Mouse (Mus musculus): ENCODE measurements around the gene Olfr733. TPM values are rescaled to one million over a fixed set of nuclear protein-coding genes. Genes with fewer than 3 reads are reported as not detected.

The Olfr733 gene
- polyA plus RNA-seq (2012; rRNA removed), result not detected in 2 replicates

- H3K4me3 ChIP-seq (ENCODE audit: insufficient read depth, low read length), result no peak within 1 kb of the TSS
- no peaks in the 10 kb centered on the region for H3K4me1 ChIP-seq (ENCODE audit: control insufficient read depth, insufficient read depth, low read length)
- no peak within 1 kb of the TSS for H3K27ac ChIP-seq (ENCODE audit: insufficient read depth, low read length)
- no peak for TF ChIP-seq POLR2A (IDR thresholded peaks at IDR 0.05; ENCODE audit: extremely low read depth, insufficient read depth, low read length)
These were observed at the start of gene Olfr733 for GRCm38 (mm10) chr14:50301422-50301821. Olfr733 (minus strand) TSS chr14:50301522.

GRCm38 (mm10) chr14:50348796-50349195 lies 47.5 kb upstream of the Olfr733 start, which contains the start of gene Olfr735:
Olfr735 (minus strand) TSS chr14:50348872.
- H3K4me3 ChIP-seq (ENCODE audit: insufficient read depth, low read length), result no peak within 1 kb of the TSS
- H3K4me1 ChIP-seq (ENCODE audit: control insufficient read depth, insufficient read depth, low read length), result no peaks in the 10 kb centered on the region
- no peak within 1 kb of the TSS for H3K27ac ChIP-seq (ENCODE audit: insufficient read depth, low read length)
- TF ChIP-seq POLR2A (IDR thresholded peaks at IDR 0.05; ENCODE audit: extremely low read depth, insufficient read depth, low read length) (no peak), CTCF (IDR thresholded peaks at IDR 0.05; ENCODE audit: extremely low read depth, insufficient read depth, low read length) (no peak)

GRCm38 (mm10) chr14:50326661-50327060 lies 25.3 kb upstream of the Olfr733 start, which contains the start of gene Olfr734:
Olfr734 (minus strand) TSS chr14:50326761.
- TF ChIP-seq CTCF (IDR thresholded peaks at IDR 0.05; ENCODE audit: extremely low read depth, insufficient read depth, low read length), result no peak
- TF ChIP-seq POLR2A (IDR thresholded peaks at IDR 0.05; ENCODE audit: extremely low read depth, insufficient read depth, low read length), result no peak
- no peaks in the 10 kb centered on the region for H3K4me1 ChIP-seq (ENCODE audit: control insufficient read depth, insufficient read depth, low read length)
- H3K4me3 ChIP-seq (ENCODE audit: insufficient read depth, low read length), result no peak within 1 kb of the TSS
- H3K27ac ChIP-seq (ENCODE audit: insufficient read depth, low read length), result no peak within 1 kb of the TSS

GRCm38 (mm10) chr14:50284106-50284505 lies 17.2 kb downstream of the Olfr733 start, which contains the start of gene Olfr732:
Olfr732 (minus strand) TSS chr14:50284206.
- TF ChIP-seq CTCF (IDR thresholded peaks at IDR 0.05; ENCODE audit: extremely low read depth, insufficient read depth, low read length), result no peak
- no peak for TF ChIP-seq POLR2A (IDR thresholded peaks at IDR 0.05; ENCODE audit: extremely low read depth, insufficient read depth, low read length)
- Histone ChIP-seq H3K4me3 (ENCODE audit: insufficient read depth, low read length) (no peak within 1 kb of the TSS), H3K4me1 (ENCODE audit: control insufficient read depth, insufficient read depth, low read length) (no peaks in the 10 kb centered on the region), H3K27ac (ENCODE audit: insufficient read depth, low read length) (no peak within 1 kb of the TSS)

Other genes with a start within 250 kb of the Olfr733 start
- not detected in 2 replicates for gene Olfr726, start 210.6 kb downstream of the Olfr733 start, polyA plus RNA-seq (2012; rRNA removed)
- gene Olfr727, start 178.3 kb downstream of the Olfr733 start, polyA plus RNA-seq (2012; rRNA removed), result not detected in 2 replicates
- gene Olfr728, start 158.8 kb downstream of the Olfr733 start, polyA plus RNA-seq (2012; rRNA removed), result not detected in 2 replicates
- not detected in 2 replicates for gene Olfr729, start 148.6 kb downstream of the Olfr733 start, polyA plus RNA-seq (2012; rRNA removed)
- not detected in 2 replicates for gene Olfr730, start 113.3 kb downstream of the Olfr733 start, polyA plus RNA-seq (2012; rRNA removed)
- gene Olfr731, start 59.7 kb downstream of the Olfr733 start, polyA plus RNA-seq (2012; rRNA removed), result not detected in 2 replicates
- not detected in 2 replicates for gene Olfr732, start 17.3 kb downstream of the Olfr733 start, polyA plus RNA-seq (2012; rRNA removed)
- not detected in 2 replicates for gene Olfr734, start 25.2 kb upstream of the Olfr733 start, polyA plus RNA-seq (2012; rRNA removed)
- not detected in 2 replicates for gene Olfr735, start 47.4 kb upstream of the Olfr733 start, polyA plus RNA-seq (2012; rRNA removed)
- not detected in 2 replicates for gene Tlr11, start 56.4 kb upstream of the Olfr733 start, polyA plus RNA-seq (2012; rRNA removed)
- gene Olfr736, start 79.6 kb upstream of the Olfr733 start, polyA plus RNA-seq (2012; rRNA removed), result not detected in 2 replicates
- gene Olfr738, start 106.0 kb upstream of the Olfr733 start, polyA plus RNA-seq (2012; rRNA removed), result not detected in 2 replicates
- not detected in 2 replicates for gene Olfr739, start 117.1 kb upstream of the Olfr733 start, polyA plus RNA-seq (2012; rRNA removed)
- not detected in 2 replicates for gene Olfr740, start 144.0 kb upstream of the Olfr733 start, polyA plus RNA-seq (2012; rRNA removed)
- not detected in 2 replicates for gene Olfr741, start 171.2 kb upstream of the Olfr733 start, polyA plus RNA-seq (2012; rRNA removed)
- not detected in 2 replicates for gene Olfr742, start 202.1 kb upstream of the Olfr733 start, polyA plus RNA-seq (2012; rRNA removed)
- gene Olfr743, start 220.3 kb upstream of the Olfr733 start, polyA plus RNA-seq (2012; rRNA removed), result not detected in 2 replicates

All from cortical plate, adult 2 months (tissue).